Mouse (Mus musculus) macrophage (primary cell): ENCODE data around the gene Tmem94. TPM values are rescaled to one million over a fixed set of nuclear protein-coding genes. Genes with fewer than 3 reads are reported as not detected.
"Not testable (repeated sequence)": the region's sequence is repeated elsewhere in the genome, so short reads cannot be mapped to it uniquely, and the experiment has no call there.

ENCODE experiments used
- H3K27ac ChIP-seq: fragments of 350-480 bp; formaldehyde crosslinking; 2 replicates; pipeline ENCODE4 v1.9.0; 2021
- H3K36me3 ChIP-seq: fragments of 350-480 bp; formaldehyde crosslinking; 2 replicates; pipeline ENCODE4 v1.9.0; 2021; ENCODE audit errors: inconsistent target
- H3K4me3 ChIP-seq: fragments of 350-480 bp; formaldehyde crosslinking; 2 replicates; pipeline ENCODE4 v1.9.0; 2021; ENCODE audit errors: inconsistent target
- H3K79me2 ChIP-seq: fragments of 350-480 bp; formaldehyde crosslinking; 2 replicates; pipeline ENCODE4 v1.9.0; 2021; ENCODE audit errors: inconsistent target
- WGBS: methylation state at CpG from one replicate; pipeline ENCODE4 v1.1.7; 2026; ENCODE audit warnings: inconsistent platforms; ENCODE audit not compliant: missing documents; 5-methylcytosine and 5-hydroxymethylcytosine counted together
- polyA plus RNA-seq: library from polyadenylated mRNA; stranded (reverse); fragments of 250-400 nt; gene quantifications from 3 replicates; pipeline ENCODE4 v1.2.4, GENCODE M21; 2018; ENCODE audit warnings: inconsistent platforms

The Tmem94 gene
- polyA plus RNA-seq, 1 experiment from 2014 or later: 14.1 TPM

DNA sequence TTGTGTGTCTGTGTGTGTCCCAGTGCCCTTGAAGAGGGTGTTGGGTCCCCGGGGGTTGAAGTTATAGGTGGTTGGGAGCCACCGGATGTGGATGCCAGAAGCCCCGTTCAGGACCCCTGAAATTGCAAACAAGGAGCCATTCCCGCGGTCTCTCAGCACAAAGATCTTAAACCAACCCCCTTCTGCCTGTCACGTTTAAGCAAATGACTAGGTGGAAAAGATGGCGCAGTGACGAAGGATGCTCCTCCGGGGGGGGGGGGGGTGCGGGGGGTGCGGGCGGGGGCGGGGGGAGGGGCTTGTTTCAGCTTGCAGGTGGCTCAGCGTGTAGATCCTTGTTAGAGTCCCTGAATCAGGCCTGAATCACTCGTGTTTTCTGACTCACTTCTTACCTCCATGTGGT lies 17.9 kb upstream of the Tmem94 start:
- H3K79me2 ChIP-seq: no peaks in the 10 kb centered on the region
- H3K27ac ChIP-seq: no peak overlapping the region
- no peaks in the 10 kb centered on the region for H3K36me3 ChIP-seq
- H3K4me3 ChIP-seq: no peak overlapping the region
- 8% methylated on average over 10 of the region's 15 CpGs for WGBS

DNA sequence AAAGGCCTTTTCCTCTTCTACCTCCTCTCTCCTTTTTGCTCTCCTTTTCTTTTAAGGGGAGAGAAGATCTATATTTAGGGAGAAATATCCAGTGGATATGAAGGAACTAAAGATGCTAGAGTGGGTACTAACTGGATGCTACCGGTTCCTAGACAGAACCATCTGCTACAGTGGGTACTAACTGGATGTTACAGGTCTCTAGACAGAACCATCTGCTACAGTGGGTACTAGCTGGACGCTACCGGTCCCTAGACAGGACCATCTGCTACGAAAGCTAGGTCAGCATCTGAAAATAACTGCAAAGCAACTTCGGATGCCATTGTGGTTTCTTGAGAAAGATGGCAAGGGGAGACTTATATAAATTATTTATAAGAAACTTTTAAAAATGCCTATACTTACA lies 15.4 kb upstream of the Tmem94 start:
- H3K79me2 ChIP-seq: no peaks in the 10 kb centered on the region

DNA sequence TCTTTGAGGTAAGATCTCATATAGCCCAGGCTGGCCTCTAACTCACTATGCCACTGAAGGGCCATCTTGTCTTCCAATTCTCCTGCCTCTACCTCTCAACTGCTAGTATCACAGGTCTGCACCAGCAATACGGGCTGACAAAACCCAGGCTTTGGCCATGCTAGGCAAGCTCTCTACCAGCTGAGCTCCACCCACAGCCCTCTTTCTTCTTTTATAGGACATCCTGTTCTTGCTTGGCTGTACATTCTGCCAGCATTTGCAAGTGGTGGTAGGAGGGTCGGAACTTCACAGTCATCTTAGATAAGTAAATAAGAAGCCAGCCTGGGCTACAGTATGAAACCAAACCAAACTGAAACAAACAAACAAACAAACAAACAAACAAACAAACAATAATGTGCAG lies 13.5 kb upstream of the Tmem94 start:
- Histone ChIP-seq H3K27ac (no peak overlapping the region), H3K36me3 (no peaks in the 10 kb centered on the region), H3K4me3 (no peak overlapping the region), H3K79me2 (no peaks in the 10 kb centered on the region)
- WGBS: 44% methylated on average over 2 of the region's 2 CpGs

More for the DNA sequence above, 15.4 kb upstream of the Tmem94 start:
- Histone ChIP-seq H3K4me3 (no peak overlapping the region), H3K27ac (no peak overlapping the region), H3K36me3 (no peaks in the 10 kb centered on the region)
- 91% methylated on average over 5 of the region's 5 CpGs for WGBS

GRCm38 (mm10) chr11:115752653-115753052 lies 12.6 kb upstream of the Tmem94 start:
- WGBS: 95% methylated on average over 7 of the region's 7 CpGs
- Histone ChIP-seq H3K4me3 (no peak overlapping the region), H3K79me2 (no peaks in the 10 kb centered on the region), H3K27ac (no peak overlapping the region), H3K36me3 (no peaks in the 10 kb centered on the region)

DNA sequence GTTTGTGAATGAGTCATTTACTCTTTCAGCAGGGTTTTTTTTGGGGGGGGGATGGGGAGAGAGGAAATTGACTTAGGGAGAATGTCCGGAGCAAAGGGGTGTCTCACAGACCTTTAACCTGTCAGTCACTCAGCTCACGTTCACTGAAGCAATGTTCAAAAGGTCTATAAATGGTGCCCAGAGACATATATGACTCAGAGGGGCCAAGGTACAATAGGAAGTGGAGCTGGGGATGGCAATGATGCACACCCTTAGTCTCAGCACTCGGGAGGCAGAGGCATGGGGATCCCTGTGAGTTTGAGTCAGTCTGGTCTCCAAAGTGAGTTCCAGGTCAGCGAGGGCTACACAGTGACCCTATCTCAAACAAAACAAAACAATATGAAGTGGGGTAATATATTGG lies 11.7 kb upstream of the Tmem94 start:
- Histone ChIP-seq H3K36me3 (no peaks in the 10 kb centered on the region), H3K4me3 (no peak overlapping the region), H3K79me2 (no peaks in the 10 kb centered on the region), H3K27ac (no peak overlapping the region)
- 73% methylated on average over 3 of the region's 4 CpGs for WGBS

DNA sequence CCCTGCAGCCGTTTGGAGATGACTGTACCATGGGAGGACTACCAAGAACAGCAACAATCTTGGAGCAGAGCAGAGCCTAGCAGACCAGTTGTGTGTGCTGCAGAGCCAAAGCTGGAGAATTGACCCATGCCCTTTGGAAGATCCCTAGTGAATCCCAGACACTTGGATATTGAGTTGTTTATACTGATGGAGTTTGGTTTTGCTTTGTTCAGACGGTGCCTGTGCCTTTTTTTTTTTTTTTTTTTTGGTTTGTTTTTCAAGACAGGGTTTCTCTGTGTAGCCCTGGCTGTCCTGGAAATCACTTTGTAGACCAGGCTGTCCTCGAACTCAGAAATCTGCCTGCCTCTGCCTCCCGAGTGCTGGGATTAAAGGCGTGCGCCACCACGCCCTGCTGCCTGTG lies 3.1 kb upstream of the Tmem94 start:
- H3K79me2 ChIP-seq, H3K27ac ChIP-seq, H3K36me3 ChIP-seq, H3K4me3 ChIP-seq: not testable (repeated sequence)
- 86% methylated on average over 6 of the region's 7 CpGs for WGBS

DNA sequence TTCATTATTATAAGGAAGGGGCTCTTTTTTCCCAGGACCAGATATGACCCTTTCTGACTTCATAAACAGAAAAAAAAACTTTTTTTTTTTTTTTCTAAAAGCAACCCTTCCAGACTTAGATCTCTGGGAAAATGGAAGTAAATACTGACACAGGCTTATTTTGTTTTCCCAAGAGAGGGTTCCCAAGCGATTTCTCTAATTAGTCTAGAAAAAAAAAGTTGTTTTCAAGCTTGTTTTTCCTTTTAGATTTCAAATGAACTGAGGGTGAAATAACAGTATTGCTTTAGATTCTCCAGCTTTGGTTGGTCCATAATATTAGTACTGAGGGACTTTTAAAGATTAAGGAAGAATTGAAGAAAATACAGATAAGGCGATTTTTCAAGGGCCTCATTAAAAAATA lies 535 bp upstream of the Tmem94 start:
- peak overlapping the region; percentile 76 for H3K4me3 ChIP-seq

GRCm38 (mm10) chr11:115765607-115766141 lies 441 bp downstream of the Tmem94 start:
- peak overlapping the region; percentile 43 for H3K27ac ChIP-seq

More for the DNA sequence above, 535 bp upstream of the Tmem94 start:
- H3K36me3 ChIP-seq: no peaks in the 10 kb centered on the region
- H3K79me2 ChIP-seq: peaks cover 13% of the 10 kb centered on the region; the same call in 1 of the 2 replicates
- 29% methylated on average over 2 of the region's 2 CpGs for WGBS
- H3K27ac ChIP-seq: peak overlapping the region; percentile 29; the same call in 1 of the 2 replicates

DNA sequence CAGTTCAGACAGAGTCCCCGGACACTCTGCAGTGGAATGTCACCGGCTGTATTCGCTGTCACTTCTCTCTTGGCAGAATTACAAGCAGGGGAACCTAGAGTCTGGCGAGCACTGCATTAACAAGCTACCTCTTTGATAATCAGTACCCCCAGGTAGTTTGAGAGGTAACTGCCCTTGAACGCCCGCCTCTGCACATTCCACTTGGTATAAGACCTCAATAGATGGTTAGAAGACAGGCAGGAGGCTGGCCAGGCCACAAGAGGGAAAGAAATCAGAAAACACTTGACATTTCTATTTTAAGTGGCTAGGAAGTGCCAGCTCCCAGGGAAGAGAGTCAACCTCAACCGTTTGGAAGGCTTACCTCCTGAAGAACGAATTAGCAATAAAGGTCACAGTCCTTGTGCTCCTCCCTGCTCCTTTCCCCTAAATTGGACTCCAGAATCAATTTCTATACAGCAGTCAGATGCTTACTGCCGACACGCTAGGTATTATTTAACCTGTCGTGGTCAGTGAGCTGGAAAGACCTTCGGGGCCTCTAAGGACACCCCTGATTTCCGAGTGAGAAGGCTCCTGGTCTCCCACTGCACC lies 1.2 kb downstream of the Tmem94 start:
- Histone ChIP-seq H3K27ac (peak overlapping the region; percentile 43; the same call in 1 of the 2 replicates), H3K36me3 (no peaks in the 10 kb centered on the region), H3K4me3 (peak overlapping the region; percentile 76), H3K79me2 (peaks cover 28% of the 10 kb centered on the region; the same call in 1 of the 2 replicates)
- WGBS: 40% methylated on average over 13 of the region's 13 CpGs

More at GRCm38 (mm10) chr11:115765607-115766141, 441 bp downstream of the Tmem94 start:
- 1% methylated on average over 30 of the region's 34 CpGs for WGBS
- H3K4me3 ChIP-seq: peak overlapping the region; percentile 76
- H3K79me2 ChIP-seq: peaks cover 22% of the 10 kb centered on the region; the same call in 1 of the 2 replicates
- H3K36me3 ChIP-seq: no peaks in the 10 kb centered on the region

DNA sequence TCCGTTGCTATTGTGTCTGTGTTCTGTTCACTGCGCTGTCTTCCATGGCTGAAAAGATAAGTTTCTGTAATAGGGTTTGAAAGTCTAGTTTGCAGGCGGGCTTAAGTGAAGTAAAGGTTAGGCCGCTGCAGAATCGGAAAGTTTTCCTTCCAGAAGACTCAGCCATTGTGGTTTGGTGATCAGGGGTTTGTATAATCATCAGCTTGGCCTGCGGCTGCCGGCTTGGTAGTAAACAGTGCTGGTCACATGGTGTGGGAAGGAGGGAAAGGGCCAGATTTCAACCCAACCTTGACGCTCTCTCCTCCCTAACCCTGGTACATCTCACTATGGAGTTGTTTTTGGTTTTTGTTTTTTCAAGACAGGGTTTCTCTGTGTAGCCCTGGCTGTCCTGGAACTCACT lies 1.7 kb downstream of the Tmem94 start:
- 80% methylated on average over 8 of the region's 8 CpGs for WGBS
- Histone ChIP-seq H3K79me2 (peaks cover 33% of the 10 kb centered on the region; the same call in 1 of the 2 replicates), H3K4me3 (no peak overlapping the region), H3K27ac (no peak overlapping the region), H3K36me3 (no peaks in the 10 kb centered on the region)

DNA sequence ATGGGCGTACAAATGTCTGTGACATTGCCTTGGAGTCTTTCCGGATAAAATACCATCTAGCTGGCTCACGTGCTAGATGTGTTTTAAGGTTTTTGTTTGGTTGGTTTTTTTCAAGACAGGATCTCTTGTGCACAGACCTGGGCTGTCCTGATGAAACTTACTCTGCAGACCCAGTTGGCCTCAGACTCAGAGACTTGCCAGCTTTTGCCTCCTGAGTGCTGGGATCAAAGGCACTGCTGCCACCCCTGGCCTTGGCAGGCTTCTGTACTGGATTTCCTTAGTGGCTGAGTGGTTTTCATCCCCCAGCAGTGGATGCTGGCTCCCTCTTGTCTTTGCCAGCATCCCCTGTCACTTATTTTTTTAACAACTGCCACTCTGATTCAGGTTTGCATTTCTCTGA lies 3.7 kb downstream of the Tmem94 start:
- Histone ChIP-seq H3K36me3 (no peaks in the 10 kb centered on the region), H3K4me3 (no peak overlapping the region), H3K27ac (no peak overlapping the region), H3K79me2 (peaks cover 51% of the 10 kb centered on the region; the same call in 1 of the 2 replicates)
- WGBS: 100% methylated on average over 3 of the region's 3 CpGs

GRCm38 (mm10) chr11:115774653-115775052 lies 9.4 kb downstream of the Tmem94 start:
- Histone ChIP-seq H3K4me3 (no peak overlapping the region), H3K79me2 (peaks cover 39% of the 10 kb centered on the region; the same call in 1 of the 2 replicates), H3K36me3 (no peaks in the 10 kb centered on the region), H3K27ac (no peak overlapping the region)
- 78% methylated on average over 4 of the region's 4 CpGs for WGBS

- Histone ChIP-seq H3K36me3 (no peaks in the 10 kb centered on the region), H3K27ac (no peak overlapping the region), H3K4me3 (no peak overlapping the region), H3K79me2 (peaks cover 25% of the 10 kb centered on the region; the same call in 1 of the 2 replicates)
- WGBS: 91% methylated on average over 16 of the region's 18 CpGs
Observed at GRCm38 (mm10) chr11:115775821-115776665, 10.8 kb downstream of the Tmem94 start.

DNA sequence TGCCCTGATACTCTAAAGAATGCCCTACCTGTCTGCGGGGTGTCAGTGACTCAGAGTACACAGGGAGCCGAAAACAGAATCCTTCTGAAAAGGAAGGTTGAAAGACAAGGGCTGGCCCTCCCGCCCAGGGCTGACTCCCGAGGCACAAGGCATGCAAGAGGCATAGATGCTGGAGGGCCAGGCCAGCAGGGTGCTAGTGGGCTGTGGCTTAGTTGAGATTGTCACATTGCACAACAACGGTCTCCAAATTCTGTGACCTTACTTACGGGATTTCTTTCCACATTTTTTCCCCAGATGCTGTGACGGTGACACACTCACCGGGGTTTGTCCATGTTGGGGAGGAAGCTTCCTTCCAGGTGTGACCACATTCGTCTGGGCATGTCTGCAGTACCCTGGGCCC lies 11.7 kb downstream of the Tmem94 start:
- H3K36me3 ChIP-seq: no peaks in the 10 kb centered on the region
- H3K79me2 ChIP-seq: peaks cover 19% of the 10 kb centered on the region; the same call in 1 of the 2 replicates
- 88% methylated on average over 9 of the region's 9 CpGs for WGBS
- H3K4me3 ChIP-seq: no peak overlapping the region
- H3K27ac ChIP-seq: no peak overlapping the region
